Mouse (Mus musculus): ENCODE measurements around the gene Hspb9. TPM values are rescaled to one million over a fixed set of nuclear protein-coding genes. Genes with fewer than 3 reads are reported as not detected.
A peak's percentile ranks its signal among the peaks of the same experiment; 100 is the strongest.

Gene Hspb9
- total and polyA plus RNA-seq, 3 experiments = 0.73 to 2.1 TPM; not detected in 1

- Histone ChIP-seq H3K9ac (ENCODE audit: control insufficient read depth, low read depth, low read length, poor library complexity, severe bottlenecking) (no peak overlapping the region), H3K4me3 (ENCODE audit: control insufficient read depth in 1 of 2, insufficient read depth in 1 of 2, low read depth in 2 of 2, low read length in 2 of 2) (no peak overlapping the region), H3K27ac (ENCODE audit: control insufficient read depth, low read depth, low read length) (no peak overlapping the region), H3K27me3 (ENCODE audit: control insufficient read depth in 1 of 2, insufficient read depth in 2 of 2, low read length in 2 of 2) (no peaks in the 10 kb centered on the region; a peak in 1 of 4 replicates), H3K9me3 (replicated peaks; ENCODE audit: insufficient read depth, low read length) (no peaks in the 10 kb centered on the region), H3K4me1 (ENCODE audit: control insufficient read depth in 1 of 2, insufficient read depth in 2 of 2, low read length in 2 of 2) (peaks cover 2 to 8% of the 10 kb centered on the region in 2 experiments; a peak in 2 of 4 replicates), H3K79me2 (ENCODE audit: control insufficient read depth, insufficient read depth, low read length, poor library complexity) (no peaks in the 10 kb centered on the region), H3K36me3 (ENCODE audit: control insufficient read depth in 1 of 2, insufficient read depth in 2 of 2, low read length in 2 of 2) (no peaks in the 10 kb centered on the region)
- TF ChIP-seq SMC3 (IDR thresholded peaks at IDR 0.05; ENCODE audit: low read depth, low read length) = no peak
- TF ChIP-seq KAT2A (conservative IDR thresholded peaks at IDR 0.05; ENCODE audit: low read depth, low read length) = no peak
- no peak for TF ChIP-seq USF2 (IDR thresholded peaks at IDR 0.05; ENCODE audit: borderline replicate concordance in 1 of 2, insufficient read depth in 1 of 2, low read depth in 1 of 2, low read length in 2 of 2)
- TF ChIP-seq USF1 (IDR thresholded peaks at IDR 0.05; ENCODE audit: low read depth, low read length) = no peak
- no peak for TF ChIP-seq E2F4 (IDR thresholded peaks at IDR 0.05; ENCODE audit: borderline replicate concordance, low read depth, low read length)
- TF ChIP-seq NELFE (IDR thresholded peaks at IDR 0.05; ENCODE audit: low read depth, low read length) = no peak
- no peak for DNase-seq (ENCODE audit: low read depth, low spot score)
Observed at GRCm38 (mm10) chr11:100690389-100690788, 23.3 kb upstream of the Hspb9 start.

GRCm38 (mm10) chr11:100692164-100692616 is 21.5 kb upstream of the Hspb9 start, which contains the start of gene Zfp385c:
Gene Zfp385c, minus strand, starts transcription at chr11:100692455.
- Histone ChIP-seq H3K36me3 (ENCODE audit: control insufficient read depth in 1 of 2, insufficient read depth in 2 of 2, low read length in 2 of 2) (no peaks in the 10 kb centered on the region), H3K4me3 (ENCODE audit: control insufficient read depth in 1 of 2, insufficient read depth in 1 of 2, low read depth in 2 of 2, low read length in 2 of 2) (peak within 1 kb of the TSS; percentile 48 to 70), H3K4me1 (ENCODE audit: control insufficient read depth in 1 of 2, insufficient read depth in 2 of 2, low read length in 2 of 2) (peaks cover 2 to 8% of the 10 kb centered on the region in 2 experiments; a peak in 2 of 4 replicates), H3K79me2 (ENCODE audit: control insufficient read depth, insufficient read depth, low read length, poor library complexity) (no peaks in the 10 kb centered on the region), H3K27me3 (ENCODE audit: control insufficient read depth in 1 of 2, insufficient read depth in 2 of 2, low read length in 2 of 2) (no peaks in the 10 kb centered on the region; a peak in 1 of 4 replicates), H3K27ac (ENCODE audit: control insufficient read depth, low read depth, low read length) (no peak within 1 kb of the TSS), H3K9ac (ENCODE audit: control insufficient read depth, low read depth, low read length, poor library complexity, severe bottlenecking) (peak within 1 kb of the TSS; percentile 20), H3K9me3 (replicated peaks; ENCODE audit: insufficient read depth, low read length) (no peaks in the 10 kb centered on the region)
- DNase-seq (ENCODE audit: low read depth, low spot score) = peak; percentile 56
- TF ChIP-seq RCOR1 (IDR thresholded peaks at IDR 0.05; ENCODE audit: low read depth, low read length) (0 out of 2 replicates have a peak, but pooled peaks have one; percentile 5), NELFE (IDR thresholded peaks at IDR 0.05; ENCODE audit: low read depth, low read length) (no peak)

GRCm38 (mm10) chr11:100693154-100693553 is 20.5 kb upstream of the Hspb9 start:
- Histone ChIP-seq H3K4me3 (ENCODE audit: control insufficient read depth in 1 of 2, insufficient read depth in 1 of 2, low read depth in 2 of 2, low read length in 2 of 2) (no peak overlapping the region), H3K9me3 (replicated peaks; ENCODE audit: insufficient read depth, low read length) (no peaks in the 10 kb centered on the region), H3K27ac (ENCODE audit: control insufficient read depth, low read depth, low read length) (no peak overlapping the region), H3K79me2 (ENCODE audit: control insufficient read depth, insufficient read depth, low read length, poor library complexity) (no peaks in the 10 kb centered on the region), H3K9ac (ENCODE audit: control insufficient read depth, low read depth, low read length, poor library complexity, severe bottlenecking) (no peak overlapping the region), H3K27me3 (ENCODE audit: control insufficient read depth in 1 of 2, insufficient read depth in 2 of 2, low read length in 2 of 2) (no peaks in the 10 kb centered on the region; a peak in 1 of 4 replicates), H3K36me3 (ENCODE audit: control insufficient read depth in 1 of 2, insufficient read depth in 2 of 2, low read length in 2 of 2) (no peaks in the 10 kb centered on the region), H3K4me1 (ENCODE audit: control insufficient read depth in 1 of 2, insufficient read depth in 2 of 2, low read length in 2 of 2) (peaks cover 2 to 8% of the 10 kb centered on the region in 2 experiments; a peak in 2 of 4 replicates)
- DNase-seq (ENCODE audit: low read depth, low spot score) = no peak
- no peak for TF ChIP-seq POLR2AphosphoS5 (IDR thresholded peaks at IDR 0.05; ENCODE audit: borderline replicate concordance, low read depth, low read length)
- no peak for TF ChIP-seq RAD21 (IDR thresholded peaks at IDR 0.05; ENCODE audit: low read depth, low read length)
- no peak for TF ChIP-seq BHLHE40 (IDR thresholded peaks at IDR 0.05; ENCODE audit: borderline replicate concordance, low read depth, low read length)
- TF ChIP-seq MAX (IDR thresholded peaks at IDR 0.05; ENCODE audit: low read length) = no peak
- no peak for TF ChIP-seq MAZ (IDR thresholded peaks at IDR 0.05; ENCODE audit: low read depth, low read length)
- TF ChIP-seq MYB (IDR thresholded peaks at IDR 0.05; ENCODE audit: low read depth, low read length) = no peak
- no peak for TF ChIP-seq ELF1 (IDR thresholded peaks at IDR 0.05; ENCODE audit: low read depth, low read length)
- TF ChIP-seq NRF1 (IDR thresholded peaks at IDR 0.05; ENCODE audit: insufficient read depth, low read depth, low read length, poor library complexity, severe bottlenecking) = no peak
- no peak for TF ChIP-seq ZKSCAN1 (IDR thresholded peaks at IDR 0.05; ENCODE audit: low read depth, low read length)
- no peak for TF ChIP-seq TCF12 (IDR thresholded peaks at IDR 0.05; ENCODE audit: low read depth, low read length)
- TF ChIP-seq USF1 (IDR thresholded peaks at IDR 0.05; ENCODE audit: low read depth, low read length) = no peak
- no peak for TF ChIP-seq SMC3 (IDR thresholded peaks at IDR 0.05; ENCODE audit: low read depth, low read length)
- TF ChIP-seq MXI1 (IDR thresholded peaks at IDR 0.05; ENCODE audit: low read depth, low read length) = no peak
- TF ChIP-seq SIN3A (IDR thresholded peaks at IDR 0.05; ENCODE audit: low read length) = no peak
- no peak for TF ChIP-seq CTCF (IDR thresholded peaks at IDR 0.05 in 2 of 3, conservative IDR thresholded peaks at IDR 0.05 in 1 of 3; ENCODE audit: control insufficient read depth in 1 of 3, insufficient read depth in 1 of 3, low read depth in 2 of 3, low read length in 3 of 3, poor library complexity in 1 of 3, severe bottlenecking in 1 of 3)
- no peak for TF ChIP-seq ETS1 (IDR thresholded peaks at IDR 0.05; ENCODE audit: low read depth, low read length)
- no peak for TF ChIP-seq E2F4 (IDR thresholded peaks at IDR 0.05; ENCODE audit: borderline replicate concordance, low read depth, low read length)
- no peak for TF ChIP-seq UBTF (IDR thresholded peaks at IDR 0.05; ENCODE audit: borderline replicate concordance, insufficient read depth, low read depth, low read length)
- TF ChIP-seq NELFE (IDR thresholded peaks at IDR 0.05; ENCODE audit: low read depth, low read length) = no peak
